Mouse (Mus musculus): Measurements from ENCODE around the gene Kncn.

GRCm38 (mm10) chr4:115922688-115923087 is 38.5 kb downstream of the Kncn start:
- no peak for TF ChIP-seq CTCF (IDR thresholded peaks at IDR 0.05)
- no peak for TF ChIP-seq POLR2A (IDR thresholded peaks at IDR 0.05; ENCODE audit: insufficient read depth, low read depth, low read length)

All from heart, adult 2 months (tissue).